Mouse (Mus musculus): ENCODE results near the gene Ptprg.

- TF ChIP-seq POLR2A (IDR thresholded peaks at IDR 0.05; ENCODE audit: insufficient read depth, low read depth, low read length) (no peak), CTCF (IDR thresholded peaks at IDR 0.05) (no peak), EP300 (IDR thresholded peaks at IDR 0.05; ENCODE audit: insufficient read depth, low read depth, low read length) (no peak)
These were observed 209.7 kb downstream of the Ptprg start for GRCm38 (mm10) chr14:11762995-11763394.
